Mouse (Mus musculus): ENCODE results near the gene Chit1. TPM values are rescaled to one million over a fixed set of nuclear protein-coding genes. Genes with fewer than 3 reads are reported as not detected.

Gene Chit1
- polyA plus RNA-seq, 1 experiment from 2014 or later: 0.15 TPM

DNA sequence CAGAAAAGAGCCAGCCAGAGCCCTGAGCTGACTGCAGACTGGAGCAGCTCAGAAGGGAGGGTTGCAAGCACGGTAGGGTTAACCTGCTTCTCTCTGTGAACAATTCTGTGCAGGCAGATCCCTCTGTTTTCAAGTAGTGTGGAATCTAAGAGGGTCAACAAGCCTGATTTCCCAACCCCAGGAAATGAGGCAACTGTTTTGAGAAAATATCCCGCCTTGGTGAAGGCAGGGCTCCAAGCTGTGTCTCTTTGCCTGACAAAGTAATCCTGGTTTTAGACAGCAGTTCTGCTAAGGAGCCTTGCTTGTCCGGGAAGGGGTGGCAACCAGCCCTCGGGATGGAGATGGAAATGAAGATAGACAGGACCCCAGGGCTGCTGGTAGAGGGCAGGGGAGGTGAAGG lies 53.4 kb downstream of the Chit1 start:
- no peak overlapping the region for H3K4me2 ChIP-seq (ENCODE audit: low read depth)
- ATAC-seq (ENCODE audit: insufficient read depth, low FRiP score, low TSS enrichment) (no peak), DNase-seq (ENCODE audit: low spot score) (no peak)
- 75% methylated on average over 4 of the region's 4 CpGs for WGBS
- no peaks in the 10 kb centered on the region for H3K9me3 ChIP-seq (ENCODE audit: control insufficient read depth, low read length)
- H3K4me1 ChIP-seq (ENCODE audit: control insufficient read depth, insufficient read depth, low read length): no peaks in the 10 kb centered on the region
- no peak overlapping the region for H3K9ac ChIP-seq (ENCODE audit: low read length)
- no peak overlapping the region for H3K4me3 ChIP-seq (ENCODE audit: low read depth, low read length)
- no peaks in the 10 kb centered on the region for H3K36me3 ChIP-seq (ENCODE audit: control insufficient read depth, insufficient read depth, low read length)
- H3K27me3 ChIP-seq (ENCODE audit: control insufficient read depth, insufficient read depth, low read length): no peaks in the 10 kb centered on the region
- H3K27ac ChIP-seq (ENCODE audit: low read depth, low read length): no peak overlapping the region

DNA sequence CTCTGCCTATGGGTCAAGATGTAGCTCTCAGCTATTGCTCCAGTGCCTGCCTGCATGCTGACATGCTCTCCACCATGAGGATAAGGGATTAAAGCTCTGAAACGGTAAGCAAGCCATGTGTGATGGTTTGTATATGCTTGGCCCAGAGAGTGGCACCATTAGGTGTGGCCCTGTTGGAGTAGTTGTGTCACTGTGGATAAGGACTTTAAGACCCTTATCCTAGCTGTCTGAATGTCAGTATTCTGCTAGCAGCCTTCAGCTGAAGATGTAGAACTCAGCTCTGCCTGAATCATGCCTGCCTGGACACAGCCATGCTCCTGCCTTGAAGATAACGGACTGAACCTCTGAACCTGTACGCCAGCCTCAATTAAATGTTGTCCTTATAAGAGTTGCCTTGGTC lies 55.5 kb downstream of the Chit1 start:
- no peak for ATAC-seq (ENCODE audit: insufficient read depth, low FRiP score, low TSS enrichment)

DNA sequence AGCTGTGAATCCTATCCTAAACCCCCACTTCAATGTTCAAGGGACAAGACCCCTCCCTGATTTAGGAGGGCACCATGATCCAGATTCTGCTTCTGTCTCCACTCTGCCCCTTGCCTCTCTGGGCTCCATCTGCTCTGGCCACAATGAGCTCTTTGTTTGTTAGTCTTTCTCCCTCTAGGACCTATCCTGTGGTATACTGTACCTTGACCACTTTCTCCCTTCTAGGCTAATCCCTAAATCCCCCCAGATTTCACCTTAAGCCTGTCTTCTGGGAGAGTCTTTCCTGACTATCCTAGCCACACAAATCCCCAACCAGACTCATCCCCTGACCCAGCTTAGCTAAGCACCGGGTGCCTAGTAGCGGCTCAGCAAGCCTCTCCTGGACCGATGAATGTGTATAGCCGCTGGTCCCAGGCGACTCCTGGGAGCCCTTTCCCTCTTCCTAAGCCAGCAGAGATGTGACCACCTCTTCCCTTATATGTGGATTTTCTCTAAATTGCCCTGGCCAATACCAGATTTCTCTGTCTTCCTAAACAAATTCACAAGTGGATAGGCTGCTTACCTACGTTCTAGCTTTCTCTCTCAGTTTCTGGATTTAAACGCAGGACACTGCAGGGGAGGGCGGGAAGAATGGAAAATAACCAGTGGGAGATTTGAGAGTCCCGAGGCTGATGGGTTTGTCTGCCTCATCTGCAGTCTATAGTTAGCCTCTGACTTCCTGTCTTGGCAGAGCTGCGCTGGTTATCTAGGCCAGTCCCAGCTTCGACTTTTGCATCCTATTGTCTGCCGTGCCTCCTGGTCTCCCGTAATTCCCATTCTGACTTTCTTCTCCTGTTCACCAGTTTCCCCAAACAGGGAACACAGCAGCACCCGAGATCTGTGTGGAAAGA lies 56.6 kb downstream of the Chit1 start:
- DNase-seq (ENCODE audit: low spot score): no peak
- H3K4me1 ChIP-seq (ENCODE audit: control insufficient read depth, insufficient read depth, low read length): no peaks in the 10 kb centered on the region
- no peak overlapping the region for H3K9ac ChIP-seq (ENCODE audit: low read length)
- H3K9me3 ChIP-seq (ENCODE audit: control insufficient read depth, low read length): no peaks in the 10 kb centered on the region
- no peak overlapping the region for H3K4me2 ChIP-seq (ENCODE audit: low read depth)
- WGBS: 75% methylated on average over 14 of the region's 14 CpGs
- H3K27ac ChIP-seq (ENCODE audit: low read depth, low read length): no peak overlapping the region
- no peaks in the 10 kb centered on the region for H3K36me3 ChIP-seq (ENCODE audit: control insufficient read depth, insufficient read depth, low read length)
- ATAC-seq (ENCODE audit: insufficient read depth, low FRiP score, low TSS enrichment): no peak
- H3K4me3 ChIP-seq (ENCODE audit: low read depth, low read length): no peak overlapping the region
- H3K27me3 ChIP-seq (ENCODE audit: control insufficient read depth, insufficient read depth, low read length): no peaks in the 10 kb centered on the region

More for the DNA sequence above, 55.5 kb downstream of the Chit1 start:
- H3K9me3 ChIP-seq (ENCODE audit: control insufficient read depth, low read length): no peaks in the 10 kb centered on the region
- 91% methylated on average over 3 of the region's 3 CpGs for WGBS
- no peak overlapping the region for H3K4me3 ChIP-seq (ENCODE audit: low read depth, low read length)
- no peaks in the 10 kb centered on the region for H3K27me3 ChIP-seq (ENCODE audit: control insufficient read depth, insufficient read depth, low read length)
- no peak overlapping the region for H3K4me2 ChIP-seq (ENCODE audit: low read depth)
- no peaks in the 10 kb centered on the region for H3K36me3 ChIP-seq (ENCODE audit: control insufficient read depth, insufficient read depth, low read length)
- no peak overlapping the region for H3K9ac ChIP-seq (ENCODE audit: low read length)
- H3K27ac ChIP-seq (ENCODE audit: low read depth, low read length): no peak overlapping the region
- H3K4me1 ChIP-seq (ENCODE audit: control insufficient read depth, insufficient read depth, low read length): no peaks in the 10 kb centered on the region
- DNase-seq (ENCODE audit: low spot score): no peak

- no peaks in the 10 kb centered on the region for H3K27me3 ChIP-seq (ENCODE audit: control insufficient read depth, insufficient read depth, low read length)
- no peak for ATAC-seq (ENCODE audit: insufficient read depth, low FRiP score, low TSS enrichment)
- no peak for DNase-seq (ENCODE audit: low spot score)
- no peak overlapping the region for H3K27ac ChIP-seq (ENCODE audit: low read depth, low read length)
- H3K4me2 ChIP-seq (ENCODE audit: low read depth): no peak overlapping the region
- H3K4me1 ChIP-seq (ENCODE audit: control insufficient read depth, insufficient read depth, low read length): no peaks in the 10 kb centered on the region
- H3K9ac ChIP-seq (ENCODE audit: low read length): no peak overlapping the region
- H3K9me3 ChIP-seq (ENCODE audit: control insufficient read depth, low read length): no peaks in the 10 kb centered on the region
- H3K4me3 ChIP-seq (ENCODE audit: low read depth, low read length): no peak overlapping the region
- WGBS: 94% methylated on average over 3 of the region's 3 CpGs
- H3K36me3 ChIP-seq (ENCODE audit: control insufficient read depth, insufficient read depth, low read length): no peaks in the 10 kb centered on the region
Observed at GRCm38 (mm10) chr1:134168567-134168966, 57.5 kb downstream of the Chit1 start.

DNA sequence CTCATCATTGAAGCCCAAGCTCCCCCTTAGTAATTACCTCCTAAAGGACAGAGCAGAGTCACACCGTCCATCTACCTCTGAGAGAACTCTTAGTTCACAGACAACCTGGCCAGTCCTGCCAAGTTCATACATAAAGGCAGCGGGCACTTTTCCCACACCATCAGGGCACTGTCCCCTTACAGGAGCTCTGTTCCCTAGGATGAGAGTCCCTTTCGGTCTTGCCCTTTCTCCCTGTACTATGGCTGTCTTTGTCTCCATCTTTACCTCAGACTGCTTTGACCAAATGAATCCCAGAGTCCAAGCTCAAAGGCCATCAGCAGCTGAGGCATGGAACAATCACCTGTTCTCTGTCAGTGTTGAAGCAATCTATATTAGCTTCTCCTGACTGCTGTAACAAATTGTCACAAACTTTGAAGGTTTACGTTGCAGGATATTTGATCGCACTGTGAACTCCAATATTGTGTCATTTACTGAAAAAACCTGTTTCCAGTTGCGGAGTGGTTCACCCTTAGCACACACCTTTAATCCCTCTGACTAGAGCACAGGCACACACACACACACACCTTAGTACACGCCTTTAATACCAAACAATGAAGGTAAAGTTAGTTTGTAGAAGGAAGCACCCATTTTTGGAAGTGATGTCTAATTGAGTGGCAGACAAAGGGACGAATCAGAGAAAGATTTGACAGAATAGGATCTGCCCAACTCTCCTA lies 58.1 kb downstream of the Chit1 start:
- ATAC-seq (ENCODE audit: insufficient read depth, low FRiP score, low TSS enrichment) (no peak), DNase-seq (ENCODE audit: low spot score) (no peak)
- no peaks in the 10 kb centered on the region for H3K4me1 ChIP-seq (ENCODE audit: control insufficient read depth, insufficient read depth, low read length)
- no peaks in the 10 kb centered on the region for H3K27me3 ChIP-seq (ENCODE audit: control insufficient read depth, insufficient read depth, low read length)
- no peak overlapping the region for H3K9ac ChIP-seq (ENCODE audit: low read length)
- no peak overlapping the region for H3K4me3 ChIP-seq (ENCODE audit: low read depth, low read length)
- 87% methylated on average over 8 of the region's 8 CpGs for WGBS
- H3K4me2 ChIP-seq (ENCODE audit: low read depth): no peak overlapping the region
- no peak overlapping the region for H3K27ac ChIP-seq (ENCODE audit: low read depth, low read length)
- H3K9me3 ChIP-seq (ENCODE audit: control insufficient read depth, low read length): no peaks in the 10 kb centered on the region
- no peaks in the 10 kb centered on the region for H3K36me3 ChIP-seq (ENCODE audit: control insufficient read depth, insufficient read depth, low read length)

GRCm38 (mm10) chr1:134173081-134173480 lies 62.0 kb downstream of the Chit1 start:
- no peak overlapping the region for H3K27ac ChIP-seq (ENCODE audit: low read depth, low read length)
- no peak overlapping the region for H3K9ac ChIP-seq (ENCODE audit: low read length)
- H3K36me3 ChIP-seq (ENCODE audit: control insufficient read depth, insufficient read depth, low read length): no peaks in the 10 kb centered on the region
- no peak for DNase-seq (ENCODE audit: low spot score)
- whole genome bisulfite sequencing: 79% methylated on average over 7 of the region's 7 CpGs
- H3K27me3 ChIP-seq (ENCODE audit: control insufficient read depth, insufficient read depth, low read length): no peaks in the 10 kb centered on the region
- H3K4me1 ChIP-seq (ENCODE audit: control insufficient read depth, insufficient read depth, low read length): no peaks in the 10 kb centered on the region
- H3K4me2 ChIP-seq (ENCODE audit: low read depth): no peak overlapping the region
- H3K4me3 ChIP-seq (ENCODE audit: low read depth, low read length): no peak overlapping the region
- ATAC-seq (ENCODE audit: insufficient read depth, low FRiP score, low TSS enrichment): no peak
- no peaks in the 10 kb centered on the region for H3K9me3 ChIP-seq (ENCODE audit: control insufficient read depth, low read length)

DNA sequence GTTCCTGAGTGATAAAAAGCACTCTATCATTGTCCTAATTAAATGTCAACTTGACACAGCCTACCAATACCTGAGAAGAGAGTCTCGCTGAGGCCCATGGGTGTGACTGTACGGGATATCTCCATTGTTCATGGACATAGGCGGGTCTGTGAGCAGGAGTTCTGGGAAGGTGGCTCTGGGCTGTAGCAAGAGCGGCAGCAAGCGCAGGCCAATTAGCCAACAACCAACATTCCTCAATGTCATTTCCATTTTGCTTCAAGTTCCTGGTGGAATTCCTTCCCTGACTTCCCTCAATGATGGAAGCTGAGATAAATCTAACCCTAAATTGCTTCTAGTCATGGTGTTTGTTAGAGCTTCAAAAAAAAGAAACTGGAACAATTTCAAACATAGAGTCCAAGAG lies 66.9 kb downstream of the Chit1 start:
- Histone ChIP-seq H3K36me3 (ENCODE audit: control insufficient read depth, insufficient read depth, low read length) (no peaks in the 10 kb centered on the region), H3K9me3 (ENCODE audit: control insufficient read depth, low read length) (no peaks in the 10 kb centered on the region), H3K9ac (ENCODE audit: low read length) (no peak overlapping the region), H3K27me3 (ENCODE audit: control insufficient read depth, insufficient read depth, low read length) (no peaks in the 10 kb centered on the region), H3K4me2 (ENCODE audit: low read depth) (no peak overlapping the region), H3K27ac (ENCODE audit: low read depth, low read length) (no peak overlapping the region), H3K4me1 (ENCODE audit: control insufficient read depth, insufficient read depth, low read length) (no peaks in the 10 kb centered on the region), H3K4me3 (ENCODE audit: low read depth, low read length) (no peak overlapping the region)
- DNase-seq (ENCODE audit: low spot score) (no peak), ATAC-seq (ENCODE audit: insufficient read depth, low FRiP score, low TSS enrichment) (no peak)
- WGBS: 87% methylated on average over 5 of the region's 5 CpGs

GRCm38 (mm10) chr1:134182025-134182424 lies 71.0 kb downstream of the Chit1 start, which contains the start of gene Chil1:
Gene Chil1, plus strand, starts transcription at chr1:134182176.
- no peaks in the 10 kb centered on the region for H3K36me3 ChIP-seq (ENCODE audit: control insufficient read depth, insufficient read depth, low read length)
- DNase-seq (ENCODE audit: low spot score) (no peak), ATAC-seq (ENCODE audit: insufficient read depth, low FRiP score, low TSS enrichment) (no peak)
- H3K4me2 ChIP-seq (ENCODE audit: low read depth): no peak within 1 kb of the TSS
- H3K9ac ChIP-seq (ENCODE audit: low read length): no peak within 1 kb of the TSS
- H3K27ac ChIP-seq (ENCODE audit: low read depth, low read length): no peak within 1 kb of the TSS
- WGBS: 64% methylated on average over 4 of the region's 4 CpGs
- H3K27me3 ChIP-seq (ENCODE audit: control insufficient read depth, insufficient read depth, low read length): no peaks in the 10 kb centered on the region
- no peak within 1 kb of the TSS for H3K4me3 ChIP-seq (ENCODE audit: low read depth, low read length)
- no peaks in the 10 kb centered on the region for H3K9me3 ChIP-seq (ENCODE audit: control insufficient read depth, low read length)
- H3K4me1 ChIP-seq (ENCODE audit: control insufficient read depth, insufficient read depth, low read length): no peaks in the 10 kb centered on the region
